Mouse (Mus musculus) ES-E14 (cell line): ENCODE results near the gene Slc39a13.

Experiments used
- HCFC1 ChIP-seq: IDR thresholded peaks from 2 replicates; pipeline ENCODE4 v1.6.1; 2012; ENCODE audit warnings: low read length, inconsistent platforms, borderline replicate concordance; ENCODE audit not compliant: insufficient read depth
- ZC3H11A ChIP-seq: IDR thresholded peaks from 2 replicates; pipeline ENCODE4 v1.6.1; 2012; ENCODE audit warnings: low read depth, mild to moderate bottlenecking, inconsistent platforms, low read length, borderline replicate concordance

DNA sequence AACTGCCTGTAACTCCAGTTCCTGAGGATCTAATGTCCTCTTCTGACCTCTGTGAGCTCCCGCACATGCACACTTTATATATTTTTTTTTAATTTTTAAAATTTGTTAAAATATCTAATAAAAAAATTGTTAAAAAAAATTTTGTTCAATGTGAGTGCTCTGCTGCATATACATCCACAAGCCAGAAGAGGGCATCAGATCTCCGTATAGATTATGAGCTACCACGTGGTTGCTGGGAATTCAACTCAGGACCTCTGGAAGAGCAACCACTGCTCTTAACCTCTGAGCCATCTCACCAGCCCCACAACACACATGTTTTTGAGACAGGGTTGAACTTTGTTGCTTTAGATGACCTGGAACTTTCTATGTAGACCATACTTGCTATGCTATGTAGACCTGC, 37.2 kb downstream of the Slc39a13 start:
- TF ChIP-seq ZC3H11A (no peak), HCFC1 (no peak)
